Mouse (Mus musculus) adrenal gland (tissue): ENCODE results near the gene Olfr1263.

Experiments
- intact Hi-C: fragments of 180-260 bp; cut with DNase I; formaldehyde crosslinking; loops from one replicate; pipeline ENCODE4 v1.15.1; 2025
- long read RNA-seq, 2 experiments: library from polyadenylated mRNA; unstranded; transcript quantifications; one replicate each; pipeline ENCODE4 v2.0.0; 2020; ENCODE audit warnings: borderline replicate concordance in 1 of 2; ENCODE audit not compliant: insufficient replicate concordance in 1 of 2

The Olfr1263 gene
- long read RNA-seq, experiment 1, result 0 reads
- long read RNA-seq, experiment 2, result 0 reads

DNA sequence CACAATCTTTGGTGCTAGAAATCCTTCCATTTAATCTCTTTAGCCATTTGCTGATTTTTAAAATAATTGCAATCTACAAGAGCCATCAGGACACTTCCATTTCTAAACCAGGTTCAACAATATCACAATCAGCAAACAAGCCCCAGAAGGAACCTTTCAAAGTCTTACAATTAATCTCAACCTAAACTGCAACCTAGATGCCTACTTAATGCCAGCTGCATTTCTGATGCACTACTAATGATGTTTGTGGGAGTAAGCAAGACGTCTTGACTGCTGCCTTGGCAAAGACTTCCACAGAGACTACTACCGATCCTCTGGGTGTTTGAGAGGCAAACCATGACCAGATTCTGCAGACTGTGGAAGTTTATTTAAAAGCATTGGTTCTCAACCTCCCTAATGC lies at the start of gene Olfr1263:
Gene Olfr1263, plus strand, starts transcription at position 301 of the 400 bp plus-strand sequence.
- intact Hi-C loops, result no loop called here

- intact Hi-C loops, result no loop called here
These were observed 37.7 kb upstream of the Olfr1263 start, which contains the start of gene Olfr1260 for GRCm38 (mm10) chr2:89974184-89974583. Gene Olfr1260, plus strand, starts transcription at chr2:89974340.

DNA sequence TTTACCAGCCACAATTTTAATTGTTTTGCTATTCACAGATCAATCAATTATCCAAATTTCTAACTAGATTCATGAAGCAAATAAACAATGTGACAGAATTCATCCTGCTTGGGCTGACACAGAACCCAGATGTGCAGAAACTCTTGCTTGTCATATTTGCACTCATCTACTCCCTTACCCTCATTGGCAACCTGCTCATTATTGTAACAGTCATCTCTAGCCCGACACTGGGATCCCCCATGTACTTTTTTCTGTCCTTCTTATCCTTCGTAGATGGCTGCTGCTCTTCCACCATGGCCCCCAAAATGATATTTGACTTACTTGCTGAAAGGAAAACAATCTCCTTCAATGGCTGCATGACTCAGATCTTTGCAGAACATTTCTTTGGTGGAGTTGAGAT lies 34.2 kb upstream of the Olfr1263 start:
- intact Hi-C loops, result no loop called here

- intact Hi-C loops, result no loop called here
These were observed 21.0 kb upstream of the Olfr1263 start, which contains the start of gene Olfr1261 for GRCm38 (mm10) chr2:89990921-89991320. Gene Olfr1261, plus strand, starts transcription at chr2:89991221.

DNA sequence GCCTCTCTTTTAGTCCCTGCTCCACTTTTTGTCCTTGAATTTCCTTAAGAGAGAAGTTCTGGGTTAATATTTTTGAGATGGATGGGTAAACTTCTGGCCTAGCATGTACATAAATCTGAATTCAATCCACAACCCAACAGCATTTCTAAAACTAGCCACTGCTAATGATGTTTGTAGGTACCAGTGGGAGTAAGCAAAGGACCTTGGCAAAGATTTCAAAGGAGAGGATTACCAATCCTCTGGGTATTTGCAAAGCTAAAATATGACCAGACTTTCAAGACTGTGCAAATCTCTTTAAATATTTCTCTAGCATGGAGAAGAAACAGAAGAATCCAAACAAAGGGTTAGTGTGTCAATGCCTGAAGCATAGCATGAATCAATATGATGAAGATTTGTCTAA lies 12.1 kb upstream of the Olfr1263 start, which contains the start of gene Olfr1262:
Gene Olfr1262, plus strand, starts transcription at position 301 of the 400 bp plus-strand sequence.
- intact Hi-C loops, result no loop called here

DNA sequence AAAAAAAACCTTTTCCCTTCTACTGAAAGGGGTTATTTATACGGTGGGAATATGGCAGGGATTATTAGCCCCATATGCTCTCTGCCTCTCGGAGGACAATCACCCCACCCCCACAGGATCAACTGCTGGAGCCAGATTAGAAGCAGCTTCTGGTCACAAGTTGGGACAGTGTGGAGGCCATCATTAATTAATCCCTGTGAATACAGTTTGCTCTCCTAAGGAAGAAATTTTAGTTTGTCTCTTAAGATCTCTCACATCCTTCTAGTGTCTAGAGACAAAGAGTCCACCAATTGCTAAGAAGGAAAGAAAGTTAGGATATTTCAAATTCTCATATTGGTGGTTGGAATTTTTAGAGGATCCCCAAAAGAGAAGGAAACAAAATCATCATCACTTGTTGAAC lies 13.5 kb downstream of the Olfr1263 start, which contains the start of gene Olfr1264:
Gene Olfr1264, minus strand, starts transcription at position 101 of the 400 bp plus-strand sequence.
- intact Hi-C loops, result no loop called here

DNA sequence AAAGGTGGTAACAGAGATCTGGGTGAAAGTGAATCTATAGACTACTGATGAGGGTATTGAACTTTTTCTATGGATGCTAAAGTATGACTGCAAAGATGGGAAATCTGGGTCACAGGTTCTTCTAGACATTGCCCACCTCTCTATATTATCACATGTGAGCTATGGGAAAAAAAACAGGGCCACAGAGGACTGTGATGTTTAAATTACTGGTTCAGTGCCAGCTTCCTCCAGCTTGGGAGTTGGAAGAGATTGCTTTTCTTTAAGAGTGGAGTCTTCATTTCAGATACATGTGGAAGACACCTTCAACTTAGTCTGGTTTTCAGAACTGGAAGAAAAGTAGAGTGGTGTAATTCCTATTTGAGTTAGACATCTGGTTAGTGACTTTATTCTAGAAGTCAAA lies 23.1 kb downstream of the Olfr1263 start, which contains the start of gene Olfr1265:
Gene Olfr1265, plus strand, starts transcription at position 301 of the 400 bp plus-strand sequence.
- intact Hi-C loops, result no loop called here

GRCm38 (mm10) chr2:90063494-90063893 lies 51.6 kb downstream of the Olfr1263 start, which contains the start of gene Olfr140:
Gene Olfr140, minus strand, starts transcription at chr2:90063594.
- intact Hi-C loops, result no loop called here
